Mouse (Mus musculus) splenic B cell, adult 2 months (primary cell): ENCODE data around the gene Hoxb13.
A peak's percentile ranks its signal among the peaks of the same experiment; 100 is the strongest.

Source experiments
- DNase-seq: peaks from one replicate; pipeline ENCODE4 v3.0.0-alpha.2; 2011; ENCODE audit warnings: low read depth, low spot score
- H3K27me3 ChIP-seq: 2 replicates; pipeline ENCODE4 v1.6.1; 2012; ENCODE audit warnings: mild to moderate bottlenecking, low read length, moderate library complexity, mixed read lengths; ENCODE audit not compliant: control insufficient read depth, poor library complexity, insufficient read depth, severe bottlenecking
- H3K36me3 ChIP-seq: 2 replicates; pipeline ENCODE4 v1.6.1; 2012; ENCODE audit warnings: mild to moderate bottlenecking, low read length, moderate library complexity, mixed read lengths; ENCODE audit not compliant: control insufficient read depth, poor library complexity, insufficient read depth, severe bottlenecking

Gene Hoxb13

DNA sequence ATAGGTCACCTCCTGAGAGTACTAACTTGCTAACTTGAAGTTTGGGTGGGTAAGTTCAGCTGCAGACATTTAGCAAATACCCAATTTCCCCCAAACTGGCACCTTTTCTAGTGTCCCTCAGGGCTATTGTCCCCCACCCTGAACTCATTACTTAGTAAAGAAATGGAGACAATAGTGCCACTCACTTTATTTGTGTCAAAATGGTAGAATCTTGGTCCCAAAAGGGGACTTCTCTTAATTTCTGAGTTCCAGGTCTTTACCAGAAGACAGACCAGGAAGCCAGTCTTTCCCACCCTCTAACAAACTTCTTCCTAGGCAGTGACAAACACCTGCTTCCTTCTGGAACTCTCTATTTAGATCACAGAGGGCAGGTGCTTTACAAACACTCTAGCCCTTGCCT is 7.6 kb downstream of the Hoxb13 start:
- peaks cover 3% of the 10 kb centered on the region for H3K27me3 ChIP-seq
- H3K36me3 ChIP-seq = no peaks in the 10 kb centered on the region
- DNase-seq = no peak

DNA sequence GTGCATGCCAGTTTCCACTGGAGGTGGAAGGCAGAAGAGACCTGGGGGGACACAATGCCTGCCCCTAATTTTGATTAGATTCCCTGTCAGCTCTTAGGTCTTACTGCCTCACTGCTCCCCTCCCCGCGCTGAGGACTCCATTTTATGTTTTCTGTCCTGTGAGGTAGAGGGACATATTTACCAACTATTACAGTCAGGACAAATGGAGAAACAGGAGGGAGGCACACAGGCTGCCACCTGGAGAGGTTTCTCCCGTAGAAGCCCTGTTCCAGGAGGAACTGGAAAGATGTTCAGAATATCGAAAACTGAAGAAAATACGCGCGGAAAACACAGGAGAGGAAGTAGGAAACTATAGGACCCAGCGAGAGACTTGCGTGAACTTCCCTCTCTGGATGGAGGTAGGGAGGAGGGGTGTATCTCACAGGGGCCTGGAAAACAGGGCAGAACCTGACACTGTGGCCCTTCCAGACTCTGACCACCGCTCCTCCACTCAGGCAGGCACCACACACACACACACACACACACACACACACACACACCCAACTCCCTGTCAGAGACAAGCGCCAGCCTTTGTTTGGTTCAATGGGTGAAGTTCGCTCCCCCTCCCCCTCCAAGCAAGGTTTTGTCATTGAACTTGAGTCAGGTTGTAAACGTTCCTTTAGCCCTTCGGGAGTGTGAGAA is 8.4 kb downstream of the Hoxb13 start:
- peaks cover 3% of the 10 kb centered on the region for H3K27me3 ChIP-seq
- H3K36me3 ChIP-seq = no peaks in the 10 kb centered on the region
- no peak for DNase-seq

DNA sequence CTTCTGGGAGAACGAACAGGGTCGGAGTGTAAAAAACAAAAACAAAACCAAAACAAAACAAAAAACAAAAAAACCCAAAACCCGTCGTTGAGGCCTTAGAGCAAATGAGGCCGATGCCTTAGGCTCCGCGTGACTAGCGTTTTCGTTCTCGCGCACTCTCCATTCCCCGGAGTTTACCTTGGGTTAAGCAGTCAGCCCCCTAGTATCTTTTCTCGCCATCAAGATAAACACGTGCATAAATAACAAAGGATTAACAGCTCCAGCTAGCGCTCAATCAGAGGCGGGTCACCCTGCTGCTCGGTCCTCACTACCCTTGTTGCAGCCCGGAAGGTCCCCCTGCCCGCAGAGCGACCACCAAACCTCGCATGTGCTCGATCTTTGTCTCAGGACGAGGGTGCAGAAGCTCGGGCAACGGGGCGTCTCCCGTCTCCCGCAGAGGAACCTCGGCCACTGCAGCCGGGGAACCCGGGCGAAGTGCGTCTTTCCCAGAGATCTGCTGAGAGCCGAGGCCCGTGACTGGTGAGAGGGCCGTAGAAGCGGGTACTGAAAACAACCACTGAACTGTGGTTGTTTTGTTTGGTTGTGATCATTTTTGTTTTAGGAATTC is 9.2 kb downstream of the Hoxb13 start:
- DNase-seq = no peak
- Histone ChIP-seq H3K27me3 (peaks cover 4% of the 10 kb centered on the region), H3K36me3 (no peaks in the 10 kb centered on the region)

- no peaks in the 10 kb centered on the region for H3K36me3 ChIP-seq
- peaks cover 5% of the 10 kb centered on the region for H3K27me3 ChIP-seq
- no peak for DNase-seq
Observed at GRCm38 (mm10) chr11:96203789-96204186, 9.7 kb downstream of the Hoxb13 start.

GRCm38 (mm10) chr11:96204351-96204750 is 10.2 kb downstream of the Hoxb13 start:
- no peak for DNase-seq

GRCm38 (mm10) chr11:96205426-96206131 is 11.5 kb downstream of the Hoxb13 start:
- Histone ChIP-seq H3K36me3 (no peaks in the 10 kb centered on the region), H3K27me3 (peaks cover 5% of the 10 kb centered on the region; the same call in 1 of the 2 replicates)
- no peak for DNase-seq

More at GRCm38 (mm10) chr11:96204351-96204750, 10.2 kb downstream of the Hoxb13 start:
- H3K36me3 ChIP-seq = no peaks in the 10 kb centered on the region
- H3K27me3 ChIP-seq = peaks cover 5% of the 10 kb centered on the region

- Histone ChIP-seq H3K36me3 (no peaks in the 10 kb centered on the region), H3K27me3 (no peaks in the 10 kb centered on the region)
- DNase-seq = no peak
Observed at GRCm38 (mm10) chr11:96223813-96224212, 29.7 kb downstream of the Hoxb13 start.

DNA sequence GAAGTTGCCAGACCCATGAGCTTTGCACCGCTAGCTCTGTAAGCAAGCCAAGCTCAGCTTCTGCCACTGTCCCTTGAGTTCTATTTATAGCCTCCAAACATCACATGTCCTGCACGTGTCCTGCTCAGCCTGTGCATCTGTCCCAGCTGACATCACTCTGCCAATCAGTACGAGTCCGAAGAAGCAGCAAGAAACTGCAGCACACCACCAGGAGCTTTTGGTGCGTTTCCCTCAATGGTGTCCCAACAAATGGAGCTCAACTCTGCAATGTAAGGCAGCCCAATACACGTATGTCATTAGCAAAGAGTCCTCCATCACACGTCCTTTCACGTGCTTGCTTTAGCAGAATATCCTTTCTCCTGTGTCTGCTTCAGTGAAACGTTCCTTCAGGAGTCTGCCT is 33.6 kb downstream of the Hoxb13 start:
- H3K27me3 ChIP-seq = no peaks in the 10 kb centered on the region
- no peak for DNase-seq
- H3K36me3 ChIP-seq = no peaks in the 10 kb centered on the region

GRCm38 (mm10) chr11:96234906-96235305 is 40.8 kb downstream of the Hoxb13 start:
- no peaks in the 10 kb centered on the region for H3K27me3 ChIP-seq
- H3K36me3 ChIP-seq = no peaks in the 10 kb centered on the region
- peak; percentile 63 for DNase-seq

- no peaks in the 10 kb centered on the region for H3K27me3 ChIP-seq
- H3K36me3 ChIP-seq = no peaks in the 10 kb centered on the region
- DNase-seq = peak; percentile 51
Observed at GRCm38 (mm10) chr11:96240211-96240610, 46.1 kb downstream of the Hoxb13 start.
